Comparison of ENCODE assay signal across 9 mouse cellular contexts in the genomic region with DNA sequence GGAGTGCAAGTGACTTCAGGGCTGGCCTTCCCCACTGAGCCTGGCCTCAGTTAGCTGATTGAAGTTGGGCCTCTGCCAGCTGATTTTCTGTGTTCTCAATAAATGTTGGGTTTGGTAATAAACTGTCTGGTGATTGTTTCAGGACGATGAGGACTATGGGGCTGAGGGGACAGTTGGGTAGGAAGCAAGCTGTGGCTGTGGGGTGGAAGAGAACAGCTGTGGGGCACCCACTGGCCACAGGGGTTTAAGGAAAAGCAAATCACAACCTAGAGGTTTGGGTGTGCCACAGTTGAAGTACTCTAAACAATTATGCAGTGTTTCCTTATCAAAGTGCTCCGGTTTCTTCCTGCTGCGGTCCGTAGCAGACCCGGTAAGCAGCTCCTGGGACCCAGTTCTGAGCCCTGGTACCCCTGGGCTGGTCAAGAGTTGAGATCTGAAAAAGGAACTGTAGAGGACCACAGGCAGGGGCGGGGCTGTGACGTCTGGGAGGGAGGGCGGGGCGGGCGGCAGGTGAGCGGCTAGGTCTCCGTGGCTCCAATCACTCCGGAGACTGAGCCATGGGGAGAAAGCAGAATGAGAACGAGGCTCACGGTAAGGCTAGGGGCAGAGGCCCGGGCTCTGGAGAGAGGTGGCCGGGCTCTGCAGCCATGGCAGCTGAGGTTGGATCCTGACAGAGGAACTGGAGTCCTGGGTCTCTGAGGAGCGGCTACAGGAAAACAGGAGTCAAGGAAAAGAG. TPM values are rescaled to one million over a fixed set of nuclear protein-coding genes. Genes with fewer than 3 reads are reported as not detected.
DNase-seq lines count a peak whose midpoint lies in the region; ATAC-seq and TF ChIP-seq lines count a peak whose summit lies in the region.
"Had no signal": no experiment of that assay in that cellular context is flagged by ENCODE, and none has a peak within 500 bp of the region (broad histone marks: within the 10 kb centered on the region; RNA-seq: fewer than 3 reads in every experiment).

Gene Slc44a4, plus strand, starts transcription at position 537 of the 736 bp plus-strand sequence.

- ATAC-seq in heart, embryonic 11.5 days (replicated peaks; ENCODE audit: insufficient number of reproducible peaks, low FRiP score, low TSS enrichment): no peak
- no peak for ATAC-seq in limb, embryonic 14.5 days (ENCODE audit: low FRiP score, low read depth)

- DNase-seq in heart, adult 2 months: no peak
- DNase-seq in CH12.LX (ENCODE audit: extremely low read depth): no peak
- peak; percentile 48 for DNase-seq in kidney, adult 11 months
- no peak for DNase-seq in limb, embryonic 14.5 days (ENCODE audit: low spot score)
- DNase-seq in layer of hippocampus, postnatal 36 days: no peak
- DNase-seq in spleen, postnatal 4 days (ENCODE audit: low spot score in 2 of 2): no peak
- no peak for DNase-seq in adrenal gland, postnatal 25 days

- H3K4me2 ChIP-seq in heart, embryonic 11.5 days: peak within 1 kb of the TSS; percentile 22; the same call in 1 of the 2 replicates
- no peak within 1 kb of the TSS for H3K4me2 ChIP-seq in CH12.LX (ENCODE audit: insufficient read depth, low read depth, poor library complexity, severe bottlenecking)
- no peak within 1 kb of the TSS for H3K4me2 ChIP-seq in limb, embryonic 14.5 days (replicated peaks; ENCODE audit: low read depth, low read length, severe bottlenecking)
- H3K4me2 ChIP-seq: hindbrain, embryonic 15.5 days had no signal

- TF ChIP-seq EP300 in heart, adult 2 months (IDR thresholded peaks at IDR 0.05; ENCODE audit: insufficient read depth, low read depth, low read length): no peak
- no peak for TF ChIP-seq EP300 in CH12.LX (IDR thresholded peaks at IDR 0.05; ENCODE audit: low read length)

- H3K27ac ChIP-seq in heart, embryonic 11.5 days (ENCODE audit: low read depth, low read length): no peak within 1 kb of the TSS
- H3K27ac ChIP-seq in heart, adult 2 months: no peak within 1 kb of the TSS
- no peak within 1 kb of the TSS for H3K27ac ChIP-seq in CH12.LX (ENCODE audit: insufficient read depth, low read depth)
- no peak within 1 kb of the TSS for H3K27ac ChIP-seq in limb, embryonic 14.5 days (replicated peaks; ENCODE audit: low read depth, low read length)
- H3K27ac ChIP-seq: hindbrain, embryonic 15.5 days had no signal

- 33% methylated on average over 18 of the region's 18 CpGs for WGBS in heart, embryonic 11.5 days (ENCODE audit: insufficient replicate concordance)
- WGBS in heart, adult 2 months: 51% methylated on average over 18 of the region's 18 CpGs
- WGBS in limb, embryonic 14.5 days: 32% methylated on average over 18 of the region's 18 CpGs

- no peak within 1 kb of the TSS for H3K9ac ChIP-seq in heart, embryonic 11.5 days (ENCODE audit: low read depth, low read length)
- no peak within 1 kb of the TSS for H3K9ac ChIP-seq in heart, adult 2 months (ENCODE audit: low read depth, low read length)
- peak within 1 kb of the TSS; percentile 47; the same call in 1 of the 2 replicates for H3K9ac ChIP-seq in CH12.LX (ENCODE audit: insufficient read depth, low read depth)
- H3K9ac ChIP-seq in limb, embryonic 14.5 days (ENCODE audit: low read depth, low read length, severe bottlenecking): 0 out of 2 replicates have a peak within 1 kb of the TSS, but pooled peaks have one; percentile 25
- H3K9ac ChIP-seq: hindbrain, embryonic 15.5 days had no signal

- dilution Hi-C loops in CH12.LX (cut with MboI; ENCODE audit: extremely low pct_ligation_motif_present, extremely low pct_unique_long_range_greater_than_20kb, low sequenced_read_pairs): no loop called here

- no peaks in the 10 kb centered on the region for H3K79me2 ChIP-seq in heart, adult 2 months (replicated peaks; ENCODE audit: control insufficient read depth, insufficient read depth, low read length)
- no peaks in the 10 kb centered on the region for H3K79me2 ChIP-seq in CH12.LX (replicated peaks; ENCODE audit: control insufficient read depth, extremely low read depth, insufficient read depth, poor library complexity, severe bottlenecking)

- peaks cover 33% of the 10 kb centered on the region for H3K36me3 ChIP-seq in heart, embryonic 11.5 days (ENCODE audit: control insufficient read depth, insufficient read depth, low read length)
- H3K36me3 ChIP-seq in heart, adult 2 months (ENCODE audit: control insufficient read depth, insufficient read depth, low read length): no peaks in the 10 kb centered on the region
- H3K36me3 ChIP-seq in CH12.LX (replicated peaks in 1 of 2; ENCODE audit: control insufficient read depth in 1 of 2, insufficient read depth in 1 of 2, low read length in 1 of 2): peaks cover 44 to 53% of the 10 kb centered on the region in 2 experiments
- peaks cover 50% of the 10 kb centered on the region for H3K36me3 ChIP-seq in limb, embryonic 14.5 days (ENCODE audit: control insufficient read depth, insufficient read depth, low read length)

- no peak for TF ChIP-seq RAD21 in CH12.LX (IDR thresholded peaks at IDR 0.05; ENCODE audit: low read depth, low read length)

- TF ChIP-seq CTCF in heart, adult 2 months (IDR thresholded peaks at IDR 0.05): no peak
- TF ChIP-seq CTCF in CH12.LX (conservative IDR thresholded peaks at IDR 0.05 in 1 of 2, IDR thresholded peaks at IDR 0.05 in 1 of 2; ENCODE audit: low read depth in 2 of 2, low read length in 2 of 2): no peak

- intact Hi-C loops in heart, adult 2 months (cut with DNase I): no loop called here

- no peak for TF ChIP-seq POLR2A in heart, adult 2 months (IDR thresholded peaks at IDR 0.05; ENCODE audit: insufficient read depth, low read depth, low read length)
- no peak for TF ChIP-seq POLR2A in CH12.LX (IDR thresholded peaks at IDR 0.05; ENCODE audit: low read depth, low read length)
- TF ChIP-seq POLR2A in limb, embryonic 14.5 days (IDR thresholded peaks at IDR 0.05; ENCODE audit: borderline replicate concordance, extremely low read depth, insufficient read depth, insufficient read length): no peak

- H3K4me3 ChIP-seq in heart, embryonic 11.5 days (ENCODE audit: low read depth, low read length): no peak within 1 kb of the TSS
- H3K4me3 ChIP-seq in heart, adult 2 months: no peak within 1 kb of the TSS
- H3K4me3 ChIP-seq in CH12.LX (replicated peaks in 1 of 3; ENCODE audit: low read depth in 2 of 3, low read length in 2 of 3, poor library complexity in 1 of 3): no peak within 1 kb of the TSS
- H3K4me3 ChIP-seq in limb, embryonic 14.5 days (replicated peaks; ENCODE audit: low read length): no peak within 1 kb of the TSS
- H3K4me3 ChIP-seq: hindbrain, embryonic 15.5 days had no signal

- H3K9me3 ChIP-seq in heart, embryonic 11.5 days (replicated peaks; ENCODE audit: control insufficient read depth, low read length): no peaks in the 10 kb centered on the region
- H3K9me3 ChIP-seq in CH12.LX (replicated peaks; ENCODE audit: low read length): no peaks in the 10 kb centered on the region
- H3K9me3 ChIP-seq in limb, embryonic 14.5 days (ENCODE audit: control insufficient read depth, low read length): no peaks in the 10 kb centered on the region
- H3K9me3 ChIP-seq: hindbrain, embryonic 15.5 days had no signal

- H3K27me3 ChIP-seq in heart, embryonic 11.5 days (ENCODE audit: control insufficient read depth, insufficient read depth, low read length): no peaks in the 10 kb centered on the region
- no peaks in the 10 kb centered on the region for H3K27me3 ChIP-seq in heart, adult 2 months (ENCODE audit: control insufficient read depth, insufficient read depth, low read length)
- no peaks in the 10 kb centered on the region for H3K27me3 ChIP-seq in CH12.LX (replicated peaks)
- H3K27me3 ChIP-seq in limb, embryonic 14.5 days (ENCODE audit: control insufficient read depth, insufficient read depth, low read length): no peaks in the 10 kb centered on the region
- H3K27me3 ChIP-seq: hindbrain, embryonic 15.5 days had no signal

- in situ Hi-C loops in CH12.LX (cut with MboI; ENCODE audit: low pct_ligation_motif_present, low pct_unique_long_range_greater_than_20kb, low sequenced_read_pairs): loop anchor here (5.0 kb wide), 1 partner anchor 57 kb away; no protein-coding TSS in a partner anchor

- H3K4me1 ChIP-seq in heart, embryonic 11.5 days (ENCODE audit: control insufficient read depth, insufficient read depth, low read length): no peaks in the 10 kb centered on the region
- no peaks in the 10 kb centered on the region for H3K4me1 ChIP-seq in heart, adult 2 months (ENCODE audit: control insufficient read depth, insufficient read depth, low read length)
- peaks cover 14 to 59% of the 10 kb centered on the region in 2 experiments for H3K4me1 ChIP-seq in CH12.LX (ENCODE audit: control insufficient read depth in 1 of 2, insufficient read depth in 2 of 2)
- no peaks in the 10 kb centered on the region; the same call in 1 of the 2 replicates for H3K4me1 ChIP-seq in limb, embryonic 14.5 days (ENCODE audit: control insufficient read depth, insufficient read depth, low read length)
- H3K4me1 ChIP-seq: hindbrain, embryonic 15.5 days had no signal

TF ChIP-seq in CH12.LX, 34 proteins besides CTCF, POLR2A, EP300 and RAD21 (continues in another document):
- TF ChIP-seq JUN (IDR thresholded peaks at IDR 0.05; ENCODE audit: insufficient read depth, low read depth, low read length) (no peak), BHLHE40 (IDR thresholded peaks at IDR 0.05; ENCODE audit: low read depth, low read length) (no peak), MAFK (IDR thresholded peaks at IDR 0.05; ENCODE audit: insufficient replicate concordance, low read length) (no peak), POLR2AphosphoS2 (IDR thresholded peaks at IDR 0.05; ENCODE audit: low read depth, low read length) (no peak), RCOR1 (conservative IDR thresholded peaks at IDR 0.05; ENCODE audit: low read depth, low read length) (no peak), MXI1 (IDR thresholded peaks at IDR 0.05; ENCODE audit: low read depth, low read length) (no peak), USF2 (conservative IDR thresholded peaks at IDR 0.05; ENCODE audit: low read depth, low read length) (no peak), ETS1 (conservative IDR thresholded peaks at IDR 0.05; ENCODE audit: low read depth, low read length) (no peak), GABPA (IDR thresholded peaks at IDR 0.05; ENCODE audit: insufficient replicate concordance, low read depth, low read length) (no peak), KAT2A (IDR thresholded peaks at IDR 0.05; ENCODE audit: insufficient replicate concordance, low read length) (no peak), IRF4 (IDR thresholded peaks at IDR 0.05; ENCODE audit: low read depth, low read length) (no peak)

RNA-seq across cellular contexts. Expression of gene Slc44a4, which starts in this region (rescaled TPM):
- polyA plus RNA-seq in heart, embryonic 11.5 days (2014; fragmentation: Nextera tagmentation; extraction: Ambion mirVana): 0.10 and 0.13 TPM in 2 replicates
- not detected for total RNA-seq in heart, adult 2 months (2021)
- 1.1 TPM in 1 of 2 replicates, not detected in the other for polyA plus RNA-seq in heart, adult 2 months (2012; rRNA removed)
- total RNA-seq in CH12.LX (2012; rRNA removed) (0.38 and 0.55 TPM in 2 replicates), CH12.LX (2014; rRNA removed) (0.62 and 0.66 TPM in 2 replicates)
- polyA plus RNA-seq in CH12.LX (2012; ENCODE audit: insufficient read length, low read depth): 1.1 and 1.4 TPM in 2 replicates
- 0.09 and 0.10 TPM in 2 replicates for polyA plus RNA-seq in limb, embryonic 14.5 days (2012; rRNA removed)
- polyA plus RNA-seq in limb, embryonic 14.5 days (2014; fragmentation: Nextera tagmentation; extraction: Ambion mirVana): not detected in 2 replicates
- total RNA-seq in layer of hippocampus, postnatal 36 days (2021): under 1 TPM in 1 of 2 experiments, not detected in 1; 0.28 TPM
- total RNA-seq in adrenal gland, postnatal 25 days (2021): 1.7 and 2.4 TPM in 2 replicates

Comparison
In these comparisons a context has a peak if more than half of its experiments do, and no peak if none do; other contexts are left out.
1. H3K9ac ChIP-seq: peak in CH12.LX (single experiment) and limb, embryonic 14.5 days (single experiment); none in heart, embryonic 11.5 days (single experiment) and heart, adult 2 months (single experiment).